Mouse (Mus musculus) liver, embryonic 14.5 days (tissue): ENCODE measurements at regions not wholly inside any gene's neighbourhood (a gene's known extent, or its start where the extent isn't known, plus 50 kb on each side); places are given as distances from the start of the nearest gene placed in this dataset.

Experiments used
- ATAC-seq: fragments of 200-750 bp; cut with Nextera tagmentation; 2 replicates; pipeline ENCODE4 v1.8.0; 2017; ENCODE audit warnings: moderate number of reproducible peaks, mild to moderate bottlenecking, moderate library complexity; ENCODE audit not compliant: insufficient read depth
- DNase-seq, 3 experiments: peaks; one replicate each; pipeline ENCODE4 v3.0.0-alpha.2; 2012 to 2013; ENCODE audit warnings: low read depth in 3 of 3, low spot score in 3 of 3
- H3K27ac ChIP-seq: fragments of 300-500 bp; sonication (generic); 2 replicates; pipeline ENCODE4 v1.5.1; 2014; ENCODE audit warnings: moderate library complexity, mild to moderate bottlenecking, control low read depth, inconsistent platforms
- H3K27me3 ChIP-seq: fragments of 300-500 bp; sonication (generic); 2 replicates; pipeline ENCODE4 v1.6.1; 2014; ENCODE audit warnings: mild to moderate bottlenecking, low read length, moderate library complexity; ENCODE audit not compliant: control insufficient read depth, insufficient read depth
- H3K36me3 ChIP-seq: fragments of 300-500 bp; sonication (generic); replicated peaks from 2 replicates; pipeline ENCODE4 v1.6.1; 2014; ENCODE audit warnings: low read depth; ENCODE audit not compliant: control insufficient read depth, insufficient read depth
- H3K4me1 ChIP-seq, 2 experiments: fragments of 200-500 bp in 1 of 2; fragments of 300-500 bp in 1 of 2; sonication (generic) in 1 of 2; replicated peaks; 2 replicates each; pipeline ENCODE4 v1.6.1; 2012 to 2014; ENCODE audit warnings: antibody characterized with exemption in 1 of 2, inconsistent platforms in 1 of 2, low read length in 1 of 2; ENCODE audit not compliant: control insufficient read depth in 2 of 2, insufficient read depth in 2 of 2
- H3K4me2 ChIP-seq: fragments of 300-500 bp; sonication (generic); 2 replicates; pipeline ENCODE4 v1.6.1; 2014; ENCODE audit warnings: low read depth, mild to moderate bottlenecking, control low read depth, moderate library complexity
- H3K4me3 ChIP-seq, 2 experiments: fragments of 200-500 bp in 1 of 2; fragments of 300-500 bp in 1 of 2; sonication (generic) in 1 of 2; 2 replicates each; pipeline ENCODE4 v1.5.1; 2012 to 2014; ENCODE audit warnings: low read depth in 2 of 2, low read length in 2 of 2, mild to moderate bottlenecking in 2 of 2, control low read depth in 1 of 2, inconsistent platforms in 1 of 2, moderate library complexity in 1 of 2; ENCODE audit not compliant: insufficient read depth in 1 of 2
- H3K9ac ChIP-seq: fragments of 300-500 bp; sonication (generic); replicated peaks from 2 replicates; pipeline ENCODE4 v1.6.1; 2014; ENCODE audit warnings: mild to moderate bottlenecking, control low read depth, moderate library complexity
- H3K9me3 ChIP-seq: fragments of 300-500 bp; sonication (generic); 2 replicates; pipeline ENCODE4 v1.6.1; 2016; ENCODE audit warnings: low read length, mixed read lengths; ENCODE audit not compliant: control insufficient read depth
- CTCF ChIP-seq: IDR thresholded peaks from 2 replicates; pipeline ENCODE4 v1.5.1; 2016; ENCODE audit warnings: antibody characterized with exemption, low read depth, control low read depth
- EP300 ChIP-seq: IDR thresholded peaks from 2 replicates; pipeline ENCODE4 v1.6.1; 2016; ENCODE audit warnings: antibody characterized with exemption, low read depth
- WGBS: fragments of 180-500 bp; shearing (Covaris S2); extraction: QIAGEN DNeasy Blood & Tissue Kit; methylation state at CpG from one replicate; pipeline ENCODE4 v1.1.7; 2014; ENCODE audit not compliant: insufficient replicate concordance; 5-methylcytosine and 5-hydroxymethylcytosine counted together

DNA sequence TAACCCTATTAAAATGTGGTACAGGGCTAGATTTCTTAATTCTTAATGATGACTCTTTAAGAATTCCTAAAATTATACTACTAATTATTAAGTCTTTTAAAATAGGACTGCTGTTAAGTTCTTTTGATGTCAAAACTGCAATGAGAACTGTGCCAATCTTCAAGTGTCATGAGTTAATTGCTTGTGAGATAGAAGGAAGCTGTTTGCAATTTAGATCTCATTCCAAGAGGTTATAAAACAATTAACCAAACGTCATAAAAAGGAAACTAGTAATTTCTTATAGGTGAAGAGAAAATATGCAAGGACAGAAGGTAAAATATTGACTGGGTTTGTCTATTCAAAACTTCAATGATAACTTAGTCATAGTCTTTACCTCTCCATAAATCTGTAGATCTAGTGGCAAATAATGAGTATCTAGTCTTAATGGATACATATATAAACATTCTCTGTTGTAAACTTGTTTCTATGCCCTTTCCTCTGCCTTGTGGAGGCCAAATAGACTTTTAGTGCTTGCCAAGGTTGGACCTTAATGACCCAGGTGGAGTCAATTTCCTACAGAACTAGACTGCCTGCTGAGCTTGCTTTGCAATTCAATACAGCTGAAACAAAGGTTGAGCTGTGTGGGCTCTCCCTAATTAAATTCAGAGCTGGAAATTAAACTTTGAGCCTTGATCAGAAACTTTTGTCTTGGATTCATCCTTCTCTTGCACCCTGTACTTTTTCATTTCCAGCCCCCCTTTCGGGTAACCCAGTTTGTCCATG, 320.5 kb downstream of the Cdh9 start:
- no peak overlapping the region for H3K4me2 ChIP-seq
- H3K9me3 ChIP-seq, result no peaks in the 10 kb centered on the region
- WGBS, result 29% methylated on average over 2 of the region's 2 CpGs
- no peaks in the 10 kb centered on the region for H3K27me3 ChIP-seq
- no peaks in the 10 kb centered on the region for H3K36me3 ChIP-seq
- DNase-seq, result no peak
- no peak overlapping the region for H3K9ac ChIP-seq
- ATAC-seq, result no peak
- no peak for TF ChIP-seq CTCF
- no peak for TF ChIP-seq EP300
- no peak overlapping the region for H3K27ac ChIP-seq
- H3K4me3 ChIP-seq, result no peak overlapping the region
- H3K4me1 ChIP-seq, result no peaks in the 10 kb centered on the region

DNA sequence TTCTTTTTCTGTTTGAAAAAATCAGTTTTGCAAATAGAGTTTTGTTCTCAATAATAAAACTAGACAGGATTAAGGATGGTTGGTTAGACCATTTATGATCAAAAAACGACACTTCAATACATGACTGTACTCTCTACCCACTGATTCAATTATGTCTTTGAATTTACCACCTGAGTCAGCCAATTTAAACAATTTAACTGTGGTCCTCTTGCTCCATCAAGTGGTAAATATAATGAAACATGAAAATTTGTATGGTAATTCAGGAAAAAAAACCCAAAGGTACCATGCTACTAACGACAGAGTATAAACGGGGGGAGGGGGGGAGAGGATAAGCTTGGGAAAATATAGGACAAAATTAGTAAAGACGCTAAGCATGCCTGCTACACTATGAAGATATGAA, 341.2 kb downstream of the Cdh9 start:
- WGBS, result 51% methylated on average over 4 of the region's 4 CpGs

GRCm38 (mm10) chr15:17084030-17084429, 355.5 kb downstream of the Cdh9 start:
- DNase-seq, result no peak
- H3K27ac ChIP-seq, result no peak overlapping the region
- H3K9me3 ChIP-seq, result no peaks in the 10 kb centered on the region
- no peak for TF ChIP-seq EP300
- ATAC-seq, result no peak
- H3K4me3 ChIP-seq, result no peak overlapping the region
- H3K27me3 ChIP-seq, result no peaks in the 10 kb centered on the region
- no peaks in the 10 kb centered on the region for H3K4me1 ChIP-seq
- WGBS, result 39% methylated on average over 2 of the region's 2 CpGs
- no peak overlapping the region for H3K9ac ChIP-seq
- H3K4me2 ChIP-seq, result no peak overlapping the region
- H3K36me3 ChIP-seq, result no peaks in the 10 kb centered on the region

More for the DNA sequence above, 341.2 kb downstream of the Cdh9 start:
- H3K27me3 ChIP-seq, result no peaks in the 10 kb centered on the region
- H3K9me3 ChIP-seq, result no peaks in the 10 kb centered on the region
- no peak for TF ChIP-seq CTCF
- no peak for TF ChIP-seq EP300
- no peaks in the 10 kb centered on the region for H3K4me1 ChIP-seq
- H3K4me2 ChIP-seq, result no peak overlapping the region
- DNase-seq (no peak), ATAC-seq (no peak)
- H3K9ac ChIP-seq, result no peak overlapping the region
- H3K36me3 ChIP-seq, result no peaks in the 10 kb centered on the region
- H3K27ac ChIP-seq, result no peak overlapping the region
- no peak overlapping the region for H3K4me3 ChIP-seq

DNA sequence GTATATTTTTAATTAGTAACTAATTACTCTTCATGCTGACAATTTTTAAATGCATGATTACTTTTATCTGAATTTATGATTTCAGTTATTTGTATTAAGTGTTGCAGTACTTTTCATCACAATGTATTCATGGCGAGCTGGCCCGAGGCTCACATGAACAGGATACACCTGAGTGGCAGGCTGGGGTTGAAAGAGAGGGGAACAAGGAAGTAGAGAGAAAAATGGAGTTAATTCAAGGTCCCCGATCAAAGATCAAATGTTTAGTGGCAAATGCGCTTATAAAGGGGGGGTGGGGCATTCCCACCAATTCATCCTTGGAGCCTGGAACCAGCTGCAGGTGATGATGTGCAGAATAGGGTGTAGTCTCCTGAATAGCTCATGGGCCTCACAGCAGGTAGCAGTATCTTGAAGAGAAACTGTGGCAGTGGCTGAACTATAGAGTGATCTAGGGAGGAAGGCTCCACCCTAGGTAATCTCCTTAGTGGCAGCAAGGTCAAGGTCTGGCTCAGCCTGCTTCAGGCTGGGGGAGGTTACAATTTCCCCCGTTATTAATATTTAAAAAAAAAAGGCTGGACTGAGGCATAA, 360.2 kb downstream of the Cdh9 start:
- ATAC-seq (no peak), DNase-seq (no peak)
- H3K9ac ChIP-seq, result no peak overlapping the region
- 56% methylated on average over 5 of the region's 5 CpGs for WGBS
- no peak overlapping the region for H3K4me2 ChIP-seq
- H3K27me3 ChIP-seq, result no peaks in the 10 kb centered on the region
- H3K4me3 ChIP-seq, result no peak overlapping the region
- H3K27ac ChIP-seq, result no peak overlapping the region
- no peaks in the 10 kb centered on the region for H3K36me3 ChIP-seq
- TF ChIP-seq EP300, result no peak
- no peak for TF ChIP-seq CTCF
- no peaks in the 10 kb centered on the region for H3K4me1 ChIP-seq
- H3K9me3 ChIP-seq, result no peaks in the 10 kb centered on the region

- no peak overlapping the region for H3K9ac ChIP-seq
- H3K27ac ChIP-seq, result no peak overlapping the region
- DNase-seq (peak in 1 of 3 experiments; percentile 1), ATAC-seq (no peak)
- 2% methylated on average over 4 of the region's 4 CpGs for WGBS
- H3K4me1 ChIP-seq, result no peaks in the 10 kb centered on the region
- H3K4me3 ChIP-seq, result no peak overlapping the region
- no peaks in the 10 kb centered on the region for H3K9me3 ChIP-seq
- TF ChIP-seq EP300 (no peak), CTCF (peak; percentile 47)
- H3K4me2 ChIP-seq, result no peak overlapping the region
- no peaks in the 10 kb centered on the region for H3K27me3 ChIP-seq
- no peaks in the 10 kb centered on the region for H3K36me3 ChIP-seq
These were observed 370.4 kb downstream of the Cdh9 start for GRCm38 (mm10) chr15:17098927-17099326.
